Mouse (Mus musculus): ENCODE data around the gene Psg16.

DNA sequence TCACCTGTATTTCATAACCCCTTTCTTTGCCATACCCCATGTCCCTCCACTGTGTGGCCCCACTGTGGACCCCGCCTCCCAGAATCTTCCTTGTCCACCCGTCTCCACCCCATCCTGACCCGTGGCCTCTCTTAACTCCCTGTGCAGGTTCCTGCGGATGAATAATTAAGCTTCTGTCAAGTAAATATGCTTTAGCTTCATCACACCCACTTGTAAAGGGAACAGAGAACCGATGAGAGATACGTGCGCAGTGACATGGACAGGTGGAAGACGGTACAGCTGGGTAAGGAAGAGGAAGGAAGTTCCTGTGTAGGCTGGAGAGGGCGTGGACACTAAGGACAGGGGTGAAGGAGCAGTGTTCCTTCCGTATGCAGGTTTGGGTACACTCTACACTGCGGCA lies 11.0 kb upstream of the Psg16 start:
- TF ChIP-seq CTCF (IDR thresholded peaks at IDR 0.05; ENCODE audit: control insufficient read depth, insufficient read depth, insufficient read length) = no peak
- TF ChIP-seq USF1 (IDR thresholded peaks at IDR 0.05; ENCODE audit: low read depth) = no peak
- no peak for TF ChIP-seq MYOG (IDR thresholded peaks at IDR 0.05; ENCODE audit: control insufficient read depth, extremely low read depth, insufficient read length)
- no peak for TF ChIP-seq FOSL1 (IDR thresholded peaks at IDR 0.05; ENCODE audit: insufficient read depth, low read length, poor library complexity, severe bottlenecking)
- TF ChIP-seq MYOD1 (IDR thresholded peaks at IDR 0.05; ENCODE audit: control insufficient read depth, insufficient read length, low read depth) = no peak
- no peak for TF ChIP-seq MAX (IDR thresholded peaks at IDR 0.05)
- TF ChIP-seq CEBPB (IDR thresholded peaks at IDR 0.05; ENCODE audit: low read depth) = no peak
